Mouse (Mus musculus) spleen, adult 12 weeks (tissue): ENCODE results near the gene Ccdc134.

Experiments used
- DNase-seq: peaks from one replicate; pipeline ENCODE4 v3.0.0; 2022; ENCODE audit warnings: low spot score

Ccdc134 gene

GRCm38 (mm10) chr15:82170437-82171377 is 43.0 kb downstream of the Ccdc134 start:
- DNase-seq: no peak

GRCm38 (mm10) chr15:82172648-82173047 is 44.9 kb downstream of the Ccdc134 start:
- DNase-seq: no peak

GRCm38 (mm10) chr15:82175091-82175490 is 47.4 kb downstream of the Ccdc134 start:
- no peak for DNase-seq

DNA sequence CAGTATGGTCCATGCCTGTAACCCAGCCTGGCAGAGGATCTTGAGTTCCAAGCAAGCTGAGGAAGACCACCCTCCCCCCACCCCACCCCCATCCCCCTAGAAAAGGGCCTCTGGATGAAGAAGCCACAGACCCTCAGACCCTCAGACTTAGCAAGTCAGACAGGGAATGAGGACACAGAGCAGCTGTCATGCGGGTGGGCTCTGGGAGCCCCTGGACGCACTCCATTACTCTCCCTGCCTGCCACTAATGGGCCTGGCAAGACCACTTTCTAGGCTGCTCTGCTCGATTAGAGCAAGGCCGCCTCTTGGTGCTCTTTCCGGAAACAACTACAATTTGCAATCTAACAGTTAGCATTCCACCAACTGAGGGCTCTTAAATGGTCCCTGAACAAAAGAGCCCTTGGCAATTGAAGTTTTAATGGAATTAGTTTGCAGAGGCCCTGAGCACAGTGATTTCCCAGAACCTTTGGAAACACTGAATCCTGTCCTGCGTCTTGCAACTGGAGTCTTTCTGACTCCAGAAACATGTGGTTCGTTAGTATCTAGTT is 50.1 kb downstream of the Ccdc134 start:
- no peak for DNase-seq

DNA sequence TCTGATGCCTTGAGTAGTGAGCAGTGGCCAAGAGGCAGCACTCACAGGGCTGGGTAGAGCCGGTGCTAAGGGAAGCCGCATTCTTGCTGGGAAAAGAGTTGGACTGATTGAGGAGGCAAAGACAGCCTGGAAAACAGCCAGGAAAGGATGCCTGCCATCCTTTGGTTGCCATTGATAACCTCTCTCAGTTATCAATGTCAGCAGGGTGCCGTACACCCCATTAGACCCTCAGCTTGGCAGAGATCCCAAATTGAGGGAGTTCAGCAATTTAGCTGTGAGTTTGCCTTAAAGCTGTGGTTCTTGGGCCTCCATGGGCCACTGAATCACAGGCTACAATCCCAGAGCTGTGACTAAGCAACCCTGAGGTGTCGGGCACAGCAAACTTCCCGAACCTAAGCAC is 53.4 kb downstream of the Ccdc134 start:
- DNase-seq: no peak

GRCm38 (mm10) chr15:82182311-82182710 is 54.6 kb downstream of the Ccdc134 start:
- no peak for DNase-seq

DNA sequence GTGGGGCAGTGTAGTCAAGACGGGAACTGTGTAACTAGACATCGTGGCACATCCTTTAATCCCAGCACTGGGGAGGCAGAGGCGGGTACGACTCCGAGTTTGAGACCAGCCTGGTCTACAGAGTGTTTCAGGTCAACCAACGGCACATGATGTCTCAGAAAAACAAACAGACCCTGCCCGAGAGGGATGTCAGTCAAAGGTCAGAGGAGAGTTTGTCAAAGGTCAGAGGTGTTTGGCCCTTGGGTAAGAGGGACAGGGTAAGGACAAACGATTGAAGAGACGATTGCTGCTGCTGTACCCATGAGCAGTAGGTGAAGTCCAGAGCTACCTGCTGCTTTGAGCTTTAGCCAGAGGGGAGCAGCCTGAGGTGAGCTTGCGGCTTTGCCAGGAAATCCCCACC is 55.9 kb downstream of the Ccdc134 start:
- no peak for DNase-seq

GRCm38 (mm10) chr15:82184183-82184582 is 56.5 kb downstream of the Ccdc134 start:
- DNase-seq: peak; percentile 46

GRCm38 (mm10) chr15:82184656-82185055 is 56.9 kb downstream of the Ccdc134 start:
- DNase-seq: no peak

- no peak for DNase-seq
Observed at GRCm38 (mm10) chr15:82185062-82185783, 57.5 kb downstream of the Ccdc134 start.

DNA sequence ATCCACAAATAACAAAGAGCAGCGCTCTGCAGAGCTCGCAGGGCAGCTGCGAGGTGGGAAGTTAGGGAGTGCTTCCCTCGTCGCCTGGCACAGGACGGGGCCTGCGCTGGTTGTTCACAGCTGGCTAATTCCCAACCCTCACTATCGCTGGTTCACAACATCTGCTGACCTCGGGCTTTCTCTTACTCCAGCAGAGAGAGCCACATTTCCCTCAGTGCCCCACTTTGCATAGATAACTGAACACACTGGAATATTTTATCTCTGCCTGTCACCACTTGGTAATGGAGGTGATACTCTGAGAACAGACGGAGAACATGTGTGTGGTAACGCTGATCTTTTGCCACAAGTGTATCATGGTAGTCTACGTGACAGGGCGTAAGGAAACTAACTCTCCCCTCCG is 58.4 kb downstream of the Ccdc134 start:
- DNase-seq: no peak

DNA sequence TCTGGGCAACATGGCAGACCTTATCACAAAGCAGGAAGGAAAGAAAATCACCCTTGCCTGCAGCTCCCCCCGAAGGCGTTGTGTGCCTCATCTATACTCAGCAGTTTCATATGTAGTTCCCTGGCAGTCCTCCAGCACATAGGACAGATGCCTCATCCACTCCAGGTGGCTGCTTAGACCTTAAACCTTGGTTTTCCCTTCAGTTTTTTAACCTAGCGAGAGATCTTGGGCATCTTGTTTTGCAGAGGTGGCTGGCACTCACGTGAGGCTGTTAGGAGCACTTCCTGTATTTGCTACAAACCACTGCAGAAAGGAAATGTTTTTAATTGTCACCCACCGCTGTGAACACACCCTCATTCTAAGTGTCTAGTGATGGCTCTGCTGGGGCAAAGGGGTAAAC is 59.2 kb downstream of the Ccdc134 start:
- no peak for DNase-seq

GRCm38 (mm10) chr15:82187401-82187800 is 59.7 kb downstream of the Ccdc134 start:
- no peak for DNase-seq

- no peak for DNase-seq
Observed at GRCm38 (mm10) chr15:82187924-82188323, 60.2 kb downstream of the Ccdc134 start.

DNA sequence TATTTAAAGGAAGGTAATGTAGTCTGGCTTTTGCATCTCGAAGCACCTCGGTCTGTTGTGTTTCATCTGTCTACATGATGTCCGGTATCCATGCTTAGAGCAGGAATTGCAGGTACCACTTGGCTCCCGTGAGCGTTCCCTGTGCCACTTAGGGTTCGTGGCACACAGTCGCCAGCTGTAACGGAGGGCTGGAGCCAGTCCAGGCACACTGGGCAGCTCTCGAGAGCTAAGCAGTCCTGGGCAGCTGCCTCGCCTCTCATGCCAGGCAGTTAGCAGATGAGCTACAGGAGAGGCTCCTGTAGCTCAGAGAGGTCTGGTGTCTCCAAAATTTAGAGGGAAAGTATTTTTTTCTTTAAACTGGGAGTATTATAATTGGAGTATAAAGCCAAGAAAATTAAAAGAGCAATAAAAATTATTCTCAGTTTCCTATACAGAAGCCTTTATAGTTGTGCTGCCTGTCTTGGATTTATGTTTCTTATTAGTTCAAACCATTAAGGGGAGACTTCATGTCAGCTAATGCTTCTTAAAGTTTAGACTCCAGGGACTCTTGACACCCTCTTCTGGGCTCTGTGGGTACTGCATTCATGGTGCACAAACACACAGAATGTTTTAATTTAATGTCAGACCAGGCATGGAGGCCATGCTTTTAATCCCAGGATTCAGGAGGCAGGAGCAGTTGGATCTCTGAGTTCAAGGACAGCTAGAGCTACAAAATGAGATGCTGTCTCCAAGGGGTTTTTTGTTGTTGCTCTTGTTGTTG is 60.9 kb downstream of the Ccdc134 start:
- no peak for DNase-seq
